Mouse (Mus musculus): ENCODE data around the gene Prmt1.

The Prmt1 gene

DNA sequence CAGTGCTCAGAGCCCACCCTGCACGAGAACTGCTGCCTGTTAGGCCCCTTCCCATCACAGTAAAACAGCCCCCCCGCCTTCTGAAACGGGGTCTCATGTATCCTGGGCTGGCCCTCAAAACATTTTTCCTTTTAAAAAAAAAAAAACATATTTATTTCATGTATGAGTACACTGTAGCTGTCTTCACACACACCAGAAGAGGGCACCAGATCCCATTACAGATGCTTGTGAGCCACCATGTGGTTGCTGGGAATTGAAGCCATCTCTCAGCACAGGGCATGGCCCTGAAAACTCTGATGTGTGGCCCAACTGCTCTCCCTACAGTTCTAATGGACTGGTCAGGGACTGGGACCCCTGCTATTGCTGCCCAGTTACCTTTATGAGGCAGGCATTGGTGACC lies 8.1 kb downstream of the Prmt1 start:
- DNase-seq (ENCODE audit: low spot score), result no peak

DNA sequence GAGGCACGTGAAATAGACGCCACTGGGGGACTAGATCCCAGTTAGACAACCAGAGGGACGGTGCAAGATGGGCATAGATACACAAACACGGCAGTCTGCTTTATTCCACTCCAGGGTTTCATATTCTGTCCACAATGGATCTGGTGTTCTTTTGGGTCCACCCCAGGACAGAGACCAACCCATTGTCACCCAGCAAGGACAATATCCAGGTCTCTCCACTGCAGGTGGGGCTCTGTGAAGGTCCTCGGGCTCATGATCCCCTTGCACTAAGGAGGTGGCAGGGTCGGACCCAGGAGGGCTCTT lies 11.3 kb downstream of the Prmt1 start:
- DNase-seq (ENCODE audit: low spot score), result no peak

DNA sequence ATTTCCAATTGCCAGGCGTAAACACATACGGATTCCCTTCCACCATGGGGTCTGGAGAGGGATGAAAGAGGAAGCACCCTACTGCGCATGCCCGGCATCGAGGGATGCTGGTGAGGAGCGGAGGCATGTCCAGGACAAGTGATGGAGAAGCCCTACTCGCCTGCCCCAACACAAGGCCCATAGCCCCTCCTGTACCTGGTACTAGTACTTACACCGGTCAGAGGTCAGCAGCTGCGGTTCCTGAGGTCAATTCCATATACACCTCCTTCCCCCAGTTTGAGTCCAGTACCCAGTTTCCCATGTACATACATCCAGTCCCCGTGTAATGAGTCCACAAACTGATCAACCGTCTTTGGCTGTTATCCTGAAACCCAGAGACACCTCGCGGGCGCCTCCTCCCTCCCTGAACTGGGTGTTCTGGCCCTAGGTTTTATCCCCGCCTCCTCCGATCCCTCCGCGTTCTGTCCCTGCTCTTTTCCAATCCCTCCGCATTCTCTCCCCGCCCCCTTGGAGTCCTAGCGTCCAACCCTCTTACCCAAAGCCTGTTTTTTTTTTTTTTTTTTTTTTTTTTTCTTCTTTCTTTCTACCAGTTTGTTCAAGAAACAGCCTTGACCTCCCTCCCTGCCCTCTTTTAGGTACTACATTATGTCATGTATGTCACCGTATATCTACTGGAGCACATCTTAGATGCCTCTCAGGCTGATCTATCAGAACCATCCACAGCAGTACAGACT lies 11.8 kb downstream of the Prmt1 start, which contains the start of gene Cpt1c:
TSS of gene Cpt1c (minus strand) at position 469 of the 734 bp plus-strand sequence.
- peak; percentile 91 for DNase-seq (ENCODE audit: low spot score)

GRCm38 (mm10) chr7:44973415-44974130 lies 12.8 kb downstream of the Prmt1 start:
- DNase-seq (ENCODE audit: low spot score), result no peak

DNA sequence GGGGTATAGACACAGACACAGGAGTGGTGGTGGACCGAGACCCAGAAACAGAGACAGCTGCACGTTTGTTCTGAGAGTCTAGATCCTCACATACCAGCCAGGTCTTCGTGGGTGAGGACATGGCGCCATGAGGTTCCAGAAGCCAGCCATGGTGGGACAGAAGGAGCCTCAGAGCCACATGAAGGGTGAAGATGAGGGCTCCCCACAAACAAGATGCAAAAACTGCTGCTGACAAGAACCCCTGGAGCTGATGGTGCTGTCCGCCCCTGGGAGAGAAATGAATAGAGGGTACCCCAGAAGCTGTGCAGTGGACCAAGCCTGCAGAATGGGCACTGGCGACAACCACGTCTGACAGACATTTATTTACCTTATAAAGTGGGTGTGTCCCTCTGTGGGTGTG lies 15.2 kb downstream of the Prmt1 start:
- no peak for DNase-seq (ENCODE audit: low spot score)

DNA sequence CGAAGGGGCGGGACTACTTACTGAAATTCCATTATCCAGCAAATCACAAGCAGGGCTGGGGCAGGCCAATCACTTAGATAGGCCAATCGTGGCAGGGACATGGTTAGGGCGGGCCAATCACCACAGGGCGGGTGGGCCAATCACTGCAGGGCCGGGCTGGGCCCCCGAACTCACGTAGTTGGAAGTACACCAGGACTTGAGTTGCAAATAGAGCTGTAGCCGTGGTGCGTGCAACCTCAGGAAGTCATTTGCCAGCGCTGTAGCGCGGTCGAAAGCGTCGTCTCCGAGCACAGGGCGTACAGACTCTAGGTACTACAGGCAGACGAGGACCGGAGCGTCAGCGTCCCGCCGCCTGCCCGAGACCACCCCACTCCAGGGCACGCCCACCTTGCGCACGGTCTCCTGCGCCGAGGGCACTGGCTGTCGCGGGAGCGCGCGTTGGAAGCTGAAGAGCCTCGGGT lies 16.1 kb downstream of the Prmt1 start:
- DNase-seq (ENCODE audit: low spot score), result peak; percentile 89

DNA sequence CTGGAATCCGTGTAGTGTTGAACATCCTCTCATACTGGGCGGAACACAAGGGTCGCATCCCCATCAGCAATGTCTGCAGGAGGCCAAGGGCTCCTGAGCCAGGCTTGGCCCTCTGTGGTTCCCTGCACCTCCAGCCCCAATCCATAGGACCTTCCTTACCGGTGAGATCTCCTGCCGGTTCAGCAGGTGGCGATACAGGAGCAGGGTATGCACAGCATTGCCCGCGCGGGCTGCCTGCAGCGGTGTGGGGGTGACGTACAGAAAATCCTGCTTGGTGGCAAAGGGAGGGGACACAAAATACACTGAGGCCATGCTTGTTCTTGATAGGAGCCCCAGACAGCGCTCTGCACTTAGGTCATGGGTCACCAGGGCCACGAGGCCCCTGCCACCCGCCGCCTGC lies 19.7 kb downstream of the Prmt1 start:
- DNase-seq (ENCODE audit: low spot score), result peak; percentile 4

DNA sequence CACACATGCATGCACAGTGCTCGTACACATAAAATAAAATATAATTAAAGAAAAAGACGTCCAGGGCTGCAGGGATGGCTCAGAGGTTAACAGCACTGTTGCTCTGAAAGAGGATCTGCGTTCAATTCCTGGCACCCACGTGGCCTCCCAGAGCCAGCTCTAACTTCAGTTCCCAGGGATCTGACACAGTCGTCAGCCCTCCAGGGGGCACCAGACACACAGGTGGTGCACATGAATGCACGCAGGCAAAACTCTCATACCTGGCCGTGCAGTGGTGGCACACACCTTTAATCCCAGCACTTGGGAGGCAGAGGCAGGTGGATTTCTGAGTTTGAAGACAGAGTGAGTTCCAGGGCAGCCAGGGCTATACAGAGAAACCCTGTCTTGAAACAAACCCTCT lies 20.4 kb downstream of the Prmt1 start:
- DNase-seq (ENCODE audit: low spot score), result no peak

GRCm38 (mm10) chr7:44964990-44965389 lies 21.4 kb downstream of the Prmt1 start:
- DNase-seq (ENCODE audit: low spot score), result no peak

GRCm38 (mm10) chr7:44962831-44963230 lies 23.5 kb downstream of the Prmt1 start:
- no peak for DNase-seq (ENCODE audit: low spot score)

DNA sequence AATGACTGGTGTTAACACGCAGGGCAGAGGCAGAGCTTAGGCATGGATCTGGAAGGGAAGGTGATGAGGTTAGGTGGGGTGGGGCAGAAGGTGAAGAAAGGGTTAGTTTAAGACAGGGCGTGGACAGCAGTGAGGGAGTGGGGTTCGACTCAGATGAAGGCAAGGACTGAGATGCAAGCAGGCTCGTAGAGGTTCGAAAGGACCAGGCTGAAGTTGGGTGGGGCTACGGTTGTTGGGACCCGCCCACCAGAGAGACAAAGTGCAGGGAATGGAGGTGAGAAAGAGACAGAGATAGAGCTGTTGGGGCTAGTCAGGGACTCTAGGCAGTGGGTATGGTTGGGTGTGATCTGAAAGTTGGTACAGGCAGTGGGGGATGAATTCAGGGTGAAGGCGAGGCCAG lies 24.0 kb downstream of the Prmt1 start:
- no peak for DNase-seq (ENCODE audit: low spot score)

DNA sequence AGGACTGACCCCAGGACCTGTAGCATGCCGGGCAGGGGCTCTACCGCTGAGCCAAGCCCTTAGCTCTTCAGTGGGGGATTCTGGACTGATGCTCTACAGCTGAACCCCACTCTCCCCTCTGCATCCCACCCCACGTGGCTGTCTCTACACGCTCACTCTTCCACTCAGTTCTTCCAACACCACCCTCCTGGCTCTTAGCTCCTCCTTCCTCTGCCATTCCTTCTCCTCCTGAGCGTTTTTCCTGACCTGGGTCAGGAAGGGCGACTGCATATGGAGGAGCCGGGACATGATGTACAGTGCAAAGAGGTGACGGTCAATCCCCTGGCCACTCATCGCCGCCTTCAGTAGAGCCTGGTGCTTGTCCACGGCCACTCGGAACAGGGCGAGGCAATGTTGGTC lies 25.9 kb downstream of the Prmt1 start:
- DNase-seq (ENCODE audit: low spot score), result no peak

DNA sequence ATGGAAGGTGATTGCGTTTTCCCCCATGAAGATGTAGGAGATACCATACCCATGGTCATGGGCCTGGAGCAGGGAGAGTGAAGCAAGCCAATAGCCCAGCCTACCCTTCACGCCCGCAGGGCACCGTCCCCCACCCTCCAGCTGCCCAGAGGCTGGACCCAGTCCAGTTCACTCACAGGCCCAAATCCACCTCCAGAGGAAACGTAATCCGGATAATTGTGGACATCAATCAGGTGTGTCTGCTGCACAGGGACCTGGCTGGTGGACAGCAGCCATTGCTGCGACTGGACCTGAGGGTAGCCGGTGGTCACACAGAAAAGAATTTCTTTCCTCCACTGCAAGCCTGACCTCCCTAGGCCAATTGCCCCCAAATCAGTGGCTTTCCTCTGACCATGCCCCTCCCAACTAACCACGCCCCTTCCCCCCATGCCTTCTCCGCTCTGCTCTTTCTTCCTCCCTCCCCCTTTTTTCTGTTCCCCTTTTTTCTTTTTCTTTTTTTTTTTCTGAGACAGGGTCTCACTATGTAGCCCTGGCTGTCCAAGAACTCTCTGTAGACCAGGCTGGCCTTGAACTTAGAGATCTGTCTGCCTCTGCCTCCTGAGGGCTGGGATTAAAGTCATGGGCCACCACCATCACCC lies 26.4 kb downstream of the Prmt1 start:
- no peak for DNase-seq (ENCODE audit: low spot score)

DNA sequence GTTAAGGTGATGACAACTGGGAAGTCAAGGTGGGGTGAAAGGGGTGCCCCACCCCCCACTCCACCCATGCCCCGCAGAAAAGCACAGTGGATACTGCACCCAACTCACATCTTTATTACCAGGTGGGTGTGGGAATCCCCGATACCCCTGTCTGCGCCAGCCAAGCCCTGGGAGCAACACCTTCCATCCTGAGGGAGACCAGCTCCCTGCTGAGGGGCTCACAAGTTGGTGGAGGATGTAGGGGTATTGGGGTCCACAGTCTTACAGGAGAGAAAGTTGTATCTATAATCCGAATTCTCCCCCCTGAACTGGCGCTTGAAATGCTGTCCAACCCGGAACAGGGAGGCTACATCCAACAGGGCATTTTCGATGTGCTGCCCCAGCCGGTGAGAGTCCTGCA lies 27.1 kb downstream of the Prmt1 start:
- DNase-seq (ENCODE audit: low spot score), result no peak

DNA sequence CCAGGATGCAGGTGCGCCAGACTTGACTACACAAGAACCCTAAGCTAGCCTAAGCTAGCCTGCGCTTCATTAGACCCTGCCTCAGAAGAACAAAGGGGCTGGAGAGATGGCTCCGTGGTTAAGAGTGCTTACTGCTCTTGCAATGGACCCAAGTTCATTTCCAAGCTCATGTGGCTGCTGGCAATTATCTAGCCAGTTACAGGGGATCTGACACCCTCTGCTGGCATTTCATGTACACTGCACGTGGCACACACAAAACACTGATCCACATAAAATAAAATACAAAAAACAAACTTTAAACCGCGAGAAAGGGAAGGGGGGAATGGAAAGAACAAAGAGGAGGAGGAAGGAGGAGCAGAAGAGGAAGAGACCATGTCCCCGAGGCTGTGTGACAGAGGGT lies 28.2 kb downstream of the Prmt1 start:
- peak; percentile 60 for DNase-seq (ENCODE audit: low spot score)

DNA sequence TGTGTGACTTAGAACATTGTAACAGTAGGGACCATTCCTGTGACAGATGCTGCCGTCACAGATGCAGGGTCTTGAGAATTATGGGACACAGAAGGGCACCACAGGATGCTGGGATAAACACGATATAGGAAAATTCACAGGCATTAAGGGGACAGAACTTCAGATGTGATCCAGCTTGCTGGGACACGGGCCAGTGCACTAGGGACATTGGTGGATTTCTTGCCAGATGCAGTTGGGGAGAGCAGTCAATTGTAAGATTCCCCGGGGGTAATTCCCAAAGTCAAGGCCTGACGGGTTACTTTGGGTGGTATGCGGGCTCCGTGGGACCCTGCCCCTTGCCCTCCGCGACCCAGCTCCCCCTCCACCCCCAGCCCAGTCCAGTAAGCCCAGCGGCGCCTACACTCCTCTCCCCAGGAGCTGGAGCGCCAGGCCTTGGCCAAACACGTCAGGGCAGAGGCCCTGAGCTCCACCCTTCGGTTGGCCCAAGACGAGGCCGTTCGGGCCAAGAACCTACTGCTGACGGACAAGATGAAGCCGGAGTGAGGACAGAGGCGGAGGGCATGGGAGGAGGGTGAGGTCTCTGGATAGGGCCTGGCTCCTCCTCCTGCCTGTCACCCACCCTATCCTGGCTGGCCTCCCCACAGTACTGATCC lies 29.1 kb downstream of the Prmt1 start:
- no peak for DNase-seq (ENCODE audit: low spot score)

DNA sequence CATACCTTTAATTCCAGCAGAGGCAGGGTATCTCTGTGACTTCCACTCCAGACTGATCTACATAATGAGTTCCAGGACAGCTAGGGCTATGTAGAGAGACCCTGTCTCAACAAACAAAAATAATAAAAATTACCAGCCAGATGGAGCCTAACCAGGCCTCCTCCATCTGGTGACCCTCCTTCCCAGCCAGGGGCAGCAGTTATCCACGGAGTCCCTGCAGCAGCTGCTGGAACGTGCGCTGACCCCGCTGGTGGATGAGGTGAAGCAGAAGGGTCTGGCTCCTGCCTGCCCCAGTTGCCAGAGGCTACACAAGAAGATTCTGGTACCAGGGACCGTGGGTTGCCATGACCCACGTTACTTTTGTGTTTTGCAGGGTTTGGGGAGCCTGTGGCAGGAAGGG lies 30.1 kb downstream of the Prmt1 start:
- no peak for DNase-seq (ENCODE audit: low spot score)

DNA sequence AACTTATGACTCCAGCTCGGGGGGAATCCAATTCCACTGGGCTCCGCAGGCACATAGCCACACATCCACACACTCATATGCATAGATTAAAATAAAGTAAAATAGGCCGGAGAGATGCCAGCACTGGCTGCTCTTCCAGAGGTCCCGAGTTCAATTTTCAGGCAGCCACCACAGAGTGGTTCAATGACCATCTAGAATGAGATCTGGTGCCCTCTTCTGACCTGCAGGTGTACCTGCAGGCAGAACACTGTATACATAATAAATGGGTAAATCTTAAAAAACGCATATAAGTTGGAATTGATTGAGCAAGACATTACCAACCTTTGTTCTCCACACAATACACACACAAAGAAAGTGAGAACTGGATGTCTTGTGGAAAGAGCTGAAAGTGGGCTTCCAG lies 30.7 kb downstream of the Prmt1 start:
- no peak for DNase-seq (ENCODE audit: low spot score)

DNA sequence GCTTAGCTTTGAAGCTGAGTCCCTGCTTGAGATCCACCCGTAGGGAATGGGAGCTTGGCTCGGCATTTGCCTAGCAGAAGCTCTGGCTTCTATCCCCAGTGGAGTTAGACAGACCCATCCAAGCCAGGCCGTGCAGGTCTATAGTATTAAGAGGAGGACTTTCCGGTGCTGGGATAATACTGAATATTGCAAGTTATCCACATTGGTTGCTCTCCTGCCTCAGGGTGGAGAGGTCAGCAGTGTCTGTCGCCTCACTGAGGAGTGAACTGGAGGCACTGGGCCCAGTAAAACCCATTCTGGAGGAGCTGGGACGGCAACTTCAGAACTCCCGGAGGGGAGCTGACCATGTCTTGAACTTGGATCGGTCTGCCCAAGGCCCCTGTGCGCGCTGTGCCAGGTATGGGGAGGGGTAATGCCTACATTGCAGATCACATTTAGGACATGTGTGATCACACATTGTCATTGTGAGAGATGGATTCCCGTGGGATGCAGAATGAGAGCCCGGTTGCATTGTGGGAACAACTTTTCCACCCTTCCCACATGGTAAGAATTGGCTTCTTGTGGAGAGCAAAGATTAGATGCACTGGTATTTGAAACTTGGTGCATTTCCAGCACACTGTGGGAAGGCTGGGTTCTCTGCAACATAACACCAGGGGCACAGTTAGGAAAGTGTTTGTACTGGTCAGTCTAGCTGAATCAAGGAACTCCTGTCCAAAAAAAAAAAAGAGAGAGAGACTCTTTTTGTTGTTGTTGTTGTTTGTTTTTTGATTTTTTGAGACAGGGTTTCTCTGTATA lies 32.1 kb downstream of the Prmt1 start:
- no peak for DNase-seq (ENCODE audit: low spot score)

GRCm38 (mm10) chr7:44953561-44953960 lies 32.8 kb downstream of the Prmt1 start:
- DNase-seq (ENCODE audit: low spot score), result no peak

DNA sequence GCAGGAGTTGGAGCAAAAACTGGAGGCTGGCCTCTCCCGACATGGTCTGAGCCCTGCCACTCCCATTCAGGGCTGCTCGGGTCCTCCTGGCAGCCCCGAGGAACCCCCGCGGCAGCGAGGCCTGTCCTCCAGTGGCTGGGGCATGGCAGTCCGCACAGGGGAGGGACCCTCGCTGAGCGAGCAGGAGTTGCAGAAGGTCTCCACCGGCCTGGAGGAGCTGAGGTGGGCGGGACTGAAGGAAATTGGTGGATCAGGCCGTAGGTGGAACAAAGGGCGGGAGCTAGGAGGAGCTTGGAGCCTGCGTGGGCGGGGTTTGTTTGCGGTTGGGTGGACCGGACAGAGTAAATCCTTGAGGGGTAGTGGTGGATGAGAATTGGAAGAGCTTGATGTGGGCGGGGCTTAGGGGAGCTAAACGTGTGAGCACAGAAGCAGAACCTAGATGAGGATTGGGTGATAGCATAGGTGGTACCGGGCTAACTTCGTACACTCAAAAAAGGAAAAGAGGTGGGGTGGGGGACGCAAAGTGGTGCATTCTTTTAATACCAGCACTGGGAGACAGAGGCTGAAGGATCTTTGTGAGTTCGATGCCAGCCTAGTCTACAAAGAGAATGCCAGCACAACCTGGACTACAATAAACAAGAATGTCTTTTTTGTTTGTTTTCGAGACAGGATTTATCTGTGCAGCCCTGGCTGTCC lies 33.6 kb downstream of the Prmt1 start:
- DNase-seq (ENCODE audit: low spot score), result peak; percentile 90
